Mouse (Mus musculus) intestine, embryonic 15.5 days (tissue): ENCODE results near the gene Myo9b. TPM values are rescaled to one million over a fixed set of nuclear protein-coding genes. Genes with fewer than 3 reads are reported as not detected.

Source experiments
- ATAC-seq: fragments of 200-750 bp; cut with Nextera tagmentation; 2 replicates; pipeline ENCODE4 v1.8.0; 2017; ENCODE audit warnings: moderate TSS enrichment, moderate library complexity
- H3K27ac ChIP-seq: fragments of 300-500 bp; sonication (generic); 2 replicates; pipeline ENCODE4 v1.5.1; 2015; ENCODE audit warnings: mild to moderate bottlenecking, inconsistent platforms
- H3K27me3 ChIP-seq: fragments of 300-500 bp; sonication (generic); replicated peaks from 2 replicates; pipeline ENCODE4 v1.6.1; 2015; ENCODE audit warnings: inconsistent platforms
- H3K36me3 ChIP-seq: fragments of 300-500 bp; sonication (generic); 2 replicates; pipeline ENCODE4 v1.6.1; 2015; ENCODE audit warnings: inconsistent platforms
- H3K4me1 ChIP-seq: fragments of 300-500 bp; sonication (generic); replicated peaks from 2 replicates; pipeline ENCODE4 v1.6.1; 2015; ENCODE audit warnings: inconsistent platforms
- H3K4me2 ChIP-seq: fragments of 300-500 bp; sonication (generic); replicated peaks from 2 replicates; pipeline ENCODE4 v1.6.1; 2015; ENCODE audit warnings: mild to moderate bottlenecking, inconsistent platforms
- H3K4me3 ChIP-seq: fragments of 300-500 bp; sonication (generic); replicated peaks from 2 replicates; pipeline ENCODE4 v1.5.1; 2015; ENCODE audit warnings: inconsistent platforms
- H3K9ac ChIP-seq: fragments of 300-500 bp; sonication (generic); 2 replicates; pipeline ENCODE4 v1.6.1; 2015; ENCODE audit warnings: inconsistent platforms
- H3K9me3 ChIP-seq: fragments of 300-500 bp; sonication (generic); 2 replicates; pipeline ENCODE4 v1.6.1; 2016; ENCODE audit warnings: inconsistent platforms
- WGBS: fragments of 180-500 bp; shearing (Covaris S2); methylation state at CpG from one replicate; pipeline ENCODE4 v1.1.7; 2015; 5-methylcytosine and 5-hydroxymethylcytosine counted together
- polyA plus RNA-seq: library from polyadenylated mRNA; unstranded; fragments of >200 nt; fragmentation: Nextera tagmentation; extraction: Ambion mirVana; gene quantifications from 2 replicates; pipeline ENCODE4 v1.2.1, GENCODE M21; 2015

The Myo9b gene
- polyA plus RNA-seq, 1 experiment from 2014 or later: 15.4 TPM

DNA sequence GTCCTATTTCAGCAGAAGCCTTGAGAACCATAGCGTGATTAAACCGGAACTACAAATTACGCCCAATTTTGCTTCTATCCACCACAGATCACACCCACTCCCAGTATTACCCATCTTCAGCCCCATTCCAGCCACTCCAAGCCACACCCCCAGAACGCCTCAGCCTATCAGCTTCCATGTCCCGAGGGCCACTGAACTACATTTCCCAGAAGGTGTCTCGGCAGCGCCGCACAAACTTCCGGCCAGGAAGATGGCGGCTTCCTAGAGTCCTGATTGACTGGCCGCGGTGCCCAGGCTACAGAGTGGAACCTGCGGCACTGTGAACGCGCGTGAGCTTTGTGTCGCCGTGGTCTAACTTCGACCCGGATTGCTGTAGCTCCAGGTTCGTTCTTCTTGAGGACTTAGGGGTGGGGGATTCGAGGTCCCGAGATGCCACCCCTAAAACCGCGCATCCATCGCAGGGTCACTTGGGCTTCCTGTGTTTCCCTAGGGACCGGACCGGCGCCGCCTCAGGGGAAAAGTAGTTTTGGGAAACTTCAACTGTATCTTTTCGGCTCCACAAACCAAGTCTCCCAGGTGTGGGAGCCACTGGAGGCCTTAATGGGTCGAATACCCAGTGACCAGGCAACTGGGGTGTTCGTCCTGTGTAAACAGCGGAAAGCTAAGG lies 124.3 kb downstream of the Myo9b start, which contains the start of gene Babam1:
Gene Babam1, plus strand, starts transcription at position 223 of the 667 bp plus-strand sequence.
- ATAC-seq: peak; percentile 98
- Histone ChIP-seq H3K36me3 (peaks cover 11% of the 10 kb centered on the region), H3K9me3 (no peaks in the 10 kb centered on the region), H3K4me1 (peaks cover 10% of the 10 kb centered on the region), H3K27ac (0 out of 2 replicates have a peak within 1 kb of the TSS, but pooled peaks have one; percentile 6), H3K4me2 (peak within 1 kb of the TSS; percentile 85), H3K27me3 (no peaks in the 10 kb centered on the region), H3K9ac (peak within 1 kb of the TSS; percentile 70), H3K4me3 (peak within 1 kb of the TSS; percentile 75)
- WGBS: under 1% methylated on average over 34 of the region's 34 CpGs

DNA sequence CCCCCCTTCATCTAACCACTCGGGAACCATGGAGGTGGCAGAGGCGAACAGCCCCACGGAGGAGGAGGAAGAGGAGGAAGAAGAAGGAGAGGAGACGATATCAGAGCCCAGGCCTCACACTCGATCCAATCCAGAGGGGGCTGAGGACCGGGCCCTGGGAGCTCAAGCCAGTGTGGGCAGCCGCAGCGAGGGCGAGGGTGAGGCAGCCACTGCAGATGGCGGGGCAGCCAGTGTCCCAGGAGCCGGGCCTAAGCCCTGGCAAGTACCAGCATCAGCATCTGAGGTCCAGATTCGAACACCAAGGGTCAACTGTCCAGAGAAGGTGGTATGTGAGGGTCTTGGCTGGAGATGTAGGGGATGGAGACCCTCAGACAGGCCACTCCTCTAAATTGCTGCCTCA lies 125.2 kb downstream of the Myo9b start:
- Histone ChIP-seq H3K4me3 (peak overlapping the region; percentile 75), H3K4me1 (peaks cover 12% of the 10 kb centered on the region), H3K4me2 (peak overlapping the region; percentile 85), H3K9me3 (no peaks in the 10 kb centered on the region), H3K27ac (no peak overlapping the region), H3K27me3 (no peaks in the 10 kb centered on the region), H3K36me3 (peaks cover 11% of the 10 kb centered on the region), H3K9ac (peak overlapping the region; percentile 70)
- no peak for ATAC-seq
- WGBS: 87% methylated on average over 12 of the region's 12 CpGs

DNA sequence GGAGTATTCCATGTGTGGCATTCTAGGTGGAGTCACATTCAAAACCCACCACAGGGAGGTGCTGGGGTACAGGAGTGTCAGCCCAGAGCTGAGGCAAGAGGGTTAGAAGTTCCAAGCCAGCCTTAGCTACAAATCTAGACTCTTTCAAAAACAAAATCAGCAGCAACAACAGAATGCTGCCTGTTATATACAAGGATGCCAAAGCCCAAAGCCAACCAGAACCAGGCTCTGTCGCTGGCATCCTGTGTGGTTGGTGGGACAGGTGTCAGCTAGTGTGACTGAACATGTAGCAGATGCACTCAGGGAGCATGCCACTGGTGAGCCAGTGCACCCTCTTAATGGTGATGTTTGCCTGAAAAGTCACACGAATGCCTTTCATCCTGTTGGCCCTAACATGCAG lies 128.3 kb downstream of the Myo9b start:
- Histone ChIP-seq H3K27ac (no peak overlapping the region), H3K4me3 (no peak overlapping the region), H3K9ac (no peak overlapping the region), H3K27me3 (no peaks in the 10 kb centered on the region), H3K9me3 (no peaks in the 10 kb centered on the region), H3K4me2 (no peak overlapping the region), H3K36me3 (peaks cover 11% of the 10 kb centered on the region), H3K4me1 (peaks cover 26% of the 10 kb centered on the region)
- no peak for ATAC-seq
- WGBS: 90% methylated on average over 2 of the region's 2 CpGs

DNA sequence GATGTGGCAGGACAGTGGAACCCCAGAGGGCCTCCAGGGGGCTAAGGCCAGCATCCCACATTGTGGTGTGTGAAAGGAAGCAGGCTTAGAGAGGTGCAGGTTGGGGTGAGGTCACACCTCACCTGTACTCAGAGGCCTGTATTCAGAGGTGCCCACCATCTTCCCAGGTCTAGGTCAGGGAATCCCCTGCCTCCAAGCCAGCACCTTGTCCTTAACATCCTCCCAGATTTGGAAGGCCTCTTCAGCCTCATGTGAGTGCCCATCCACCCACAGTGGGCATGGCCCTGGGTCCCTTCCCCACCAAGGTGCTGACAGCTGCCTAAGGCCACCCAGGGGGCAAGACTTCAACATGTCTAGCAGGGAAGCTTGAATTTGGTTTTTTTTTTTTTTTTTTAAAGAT lies 128.9 kb downstream of the Myo9b start:
- H3K4me2 ChIP-seq: no peak overlapping the region
- peaks cover 28% of the 10 kb centered on the region for H3K4me1 ChIP-seq
- no peak overlapping the region for H3K4me3 ChIP-seq
- H3K27me3 ChIP-seq: no peaks in the 10 kb centered on the region
- no peak overlapping the region for H3K9ac ChIP-seq
- H3K36me3 ChIP-seq: peaks cover 11% of the 10 kb centered on the region
- H3K9me3 ChIP-seq: no peaks in the 10 kb centered on the region
- no peak overlapping the region for H3K27ac ChIP-seq
- ATAC-seq: no peak

DNA sequence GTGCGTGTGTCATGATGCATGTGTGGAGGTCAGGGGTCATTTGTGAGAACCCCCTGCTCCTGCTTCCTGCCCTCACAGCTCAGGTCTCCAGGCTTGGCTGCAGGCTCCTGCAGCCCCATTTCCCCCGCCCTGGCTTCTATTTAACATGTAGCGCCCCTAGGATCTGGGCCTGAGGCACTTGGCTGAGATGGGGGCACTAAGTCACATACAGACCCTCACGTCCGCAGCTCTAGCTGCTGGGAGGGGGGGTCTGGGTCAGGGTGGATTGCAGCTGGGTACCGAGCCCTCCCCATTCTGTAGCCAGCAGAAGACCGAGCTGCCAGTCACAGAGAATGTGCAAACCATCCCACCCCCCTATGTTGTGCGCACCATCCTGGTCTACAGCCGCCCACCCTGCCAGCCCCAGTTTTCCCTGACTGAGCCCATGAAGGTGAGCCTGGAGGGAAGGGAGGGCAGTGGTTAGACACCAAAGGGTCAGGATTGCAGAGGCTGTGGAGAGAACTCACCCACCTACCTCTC lies 130.0 kb downstream of the Myo9b start:
- Histone ChIP-seq H3K4me1 (peaks cover 34% of the 10 kb centered on the region), H3K27me3 (no peaks in the 10 kb centered on the region), H3K9ac (no peak overlapping the region), H3K4me3 (no peak overlapping the region), H3K4me2 (no peak overlapping the region), H3K9me3 (no peaks in the 10 kb centered on the region), H3K27ac (no peak overlapping the region; the same call in 1 of the 2 replicates), H3K36me3 (peaks cover 14% of the 10 kb centered on the region)
- 88% methylated on average over 9 of the region's 9 CpGs for WGBS
- ATAC-seq: no peak

DNA sequence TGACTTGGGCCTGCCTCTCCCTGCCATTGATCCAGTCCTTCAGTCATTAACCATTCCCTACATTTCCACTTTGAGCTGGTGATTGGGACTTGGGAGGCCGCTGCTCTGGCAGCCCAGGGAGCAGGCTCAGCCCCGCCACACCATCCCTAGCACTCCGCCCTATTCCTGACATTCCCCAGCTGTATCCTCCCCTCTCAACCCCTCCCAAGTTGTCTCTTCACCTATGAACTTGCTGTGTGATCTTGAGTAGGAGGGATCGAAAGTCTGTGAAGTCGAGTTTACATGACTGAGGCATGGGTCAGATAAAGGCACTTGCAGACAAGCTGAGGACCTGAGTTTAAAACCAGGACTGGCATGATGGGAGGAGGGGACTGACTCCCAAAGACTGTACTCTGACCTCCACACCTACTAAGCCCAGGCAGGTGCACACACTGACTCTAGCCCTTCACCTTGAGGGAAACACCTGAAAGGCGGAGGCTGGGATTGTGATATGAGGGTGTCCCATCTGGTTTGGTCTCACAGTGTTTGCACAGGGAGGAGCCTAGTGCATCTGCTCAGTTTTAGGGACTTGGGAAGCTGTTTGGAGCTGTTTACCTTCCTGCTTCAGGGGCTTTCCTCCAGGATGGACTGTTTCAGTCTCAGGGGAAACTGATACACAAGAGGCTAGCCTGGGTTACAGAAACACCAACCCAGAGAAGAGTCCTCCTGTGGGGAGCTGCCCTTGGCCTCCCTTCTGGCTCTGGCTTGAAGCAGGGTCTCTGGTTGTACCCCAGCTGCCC lies 130.8 kb downstream of the Myo9b start:
- Histone ChIP-seq H3K9ac (no peak overlapping the region), H3K36me3 (peaks cover 21% of the 10 kb centered on the region), H3K4me1 (peaks cover 34% of the 10 kb centered on the region), H3K27ac (peak overlapping the region; percentile 66), H3K9me3 (no peaks in the 10 kb centered on the region), H3K27me3 (no peaks in the 10 kb centered on the region), H3K4me3 (no peak overlapping the region), H3K4me2 (no peak overlapping the region)
- WGBS: 53% methylated on average over 6 of the region's 6 CpGs
- peak; percentile 67 for ATAC-seq

DNA sequence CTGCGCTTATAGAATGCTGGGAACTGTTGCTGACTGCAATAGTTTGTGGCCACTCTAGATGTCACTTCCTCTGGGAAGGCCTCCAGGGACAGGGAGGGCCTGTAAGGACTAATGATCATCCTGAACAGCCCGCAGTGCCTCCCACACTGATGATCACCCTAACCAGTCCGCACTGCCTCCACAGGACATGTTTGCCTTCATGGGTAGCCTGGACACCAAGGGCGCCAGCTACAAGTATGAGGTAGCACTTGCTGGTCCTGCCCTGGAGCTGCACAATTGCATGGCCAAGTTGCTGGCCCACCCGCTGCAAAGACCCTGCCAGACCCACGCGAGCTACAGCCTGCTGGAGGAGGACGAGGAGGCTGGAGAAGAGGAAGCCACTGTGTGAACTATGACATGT lies 131.5 kb downstream of the Myo9b start:
- no peak overlapping the region for H3K4me2 ChIP-seq
- WGBS: 90% methylated on average over 8 of the region's 8 CpGs
- peak overlapping the region; percentile 66 for H3K27ac ChIP-seq
- no peaks in the 10 kb centered on the region for H3K27me3 ChIP-seq
- no peak for ATAC-seq
- H3K4me3 ChIP-seq: no peak overlapping the region
- H3K36me3 ChIP-seq: peaks cover 23% of the 10 kb centered on the region
- peaks cover 34% of the 10 kb centered on the region for H3K4me1 ChIP-seq
- H3K9ac ChIP-seq: no peak overlapping the region
- H3K9me3 ChIP-seq: no peaks in the 10 kb centered on the region

DNA sequence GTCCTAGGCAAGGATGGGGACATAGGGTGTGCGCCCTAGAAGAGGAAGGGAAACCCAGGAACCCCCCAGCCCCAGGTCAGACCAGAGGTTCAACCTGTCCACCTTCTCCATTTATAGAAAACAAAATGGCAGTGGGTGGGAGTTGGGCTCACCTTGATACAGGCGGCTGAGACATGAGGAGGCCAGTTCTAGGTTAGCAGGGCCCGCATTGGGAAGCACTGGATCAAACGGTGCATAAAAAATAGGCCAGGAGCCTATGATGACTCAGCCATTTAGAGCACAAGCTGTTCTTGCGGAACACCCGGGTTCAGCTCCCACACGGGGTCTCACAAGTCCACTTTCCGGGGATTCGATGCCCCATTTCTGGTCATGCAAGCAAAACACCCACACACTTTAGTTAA lies 132.4 kb downstream of the Myo9b start:
- H3K27ac ChIP-seq: no peak overlapping the region
- H3K9ac ChIP-seq: no peak overlapping the region
- H3K4me1 ChIP-seq: peaks cover 34% of the 10 kb centered on the region
- no peaks in the 10 kb centered on the region for H3K27me3 ChIP-seq
- H3K4me3 ChIP-seq: peak overlapping the region; percentile 55
- ATAC-seq: no peak
- 85% methylated on average over 9 of the region's 9 CpGs for WGBS
- H3K4me2 ChIP-seq: peak overlapping the region; percentile 80
- peaks cover 19% of the 10 kb centered on the region for H3K36me3 ChIP-seq
- no peaks in the 10 kb centered on the region for H3K9me3 ChIP-seq

DNA sequence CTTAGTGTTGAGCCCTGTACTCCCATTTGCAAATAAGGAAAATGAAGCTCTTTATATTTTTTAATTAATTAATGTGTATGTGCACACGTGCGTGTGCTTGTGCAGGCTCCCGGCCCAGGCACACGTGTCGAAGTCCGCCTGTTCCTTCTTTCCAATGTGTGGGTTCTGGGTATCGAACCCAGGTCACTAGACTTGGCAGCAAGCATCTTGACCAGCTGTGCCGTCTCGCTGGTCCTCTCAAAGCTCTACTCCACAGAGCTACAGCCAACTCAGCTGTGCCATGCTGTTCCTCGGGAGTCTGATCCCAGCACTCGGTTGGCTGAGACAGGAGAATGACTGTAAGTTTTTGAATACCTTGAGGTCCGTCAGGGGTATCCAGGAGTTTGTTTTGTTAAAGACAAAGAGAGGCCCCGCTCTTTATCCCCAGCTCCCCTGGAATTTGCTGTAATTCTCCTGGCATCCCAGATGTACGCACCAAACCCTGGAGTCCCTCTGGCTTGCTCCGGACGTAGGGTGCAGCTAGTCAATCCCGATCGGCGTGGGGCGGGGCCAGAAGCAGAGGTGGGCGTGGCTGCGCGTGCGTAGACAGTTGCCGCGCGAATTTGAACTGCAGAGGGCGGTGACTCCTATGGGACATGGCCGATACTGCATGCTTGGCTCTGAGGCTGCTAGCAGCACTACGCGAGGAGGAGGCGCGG lies 133.0 kb downstream of the Myo9b start, which contains the start of gene Ankle1:
Gene Ankle1, plus strand, starts transcription at position 610 of the 698 bp plus-strand sequence.
- ATAC-seq: peak; percentile 91
- Histone ChIP-seq H3K4me3 (peak within 1 kb of the TSS; percentile 55), H3K4me2 (peak within 1 kb of the TSS; percentile 80), H3K27me3 (no peaks in the 10 kb centered on the region), H3K9ac (peak within 1 kb of the TSS; percentile 60), H3K9me3 (no peaks in the 10 kb centered on the region), H3K36me3 (peaks cover 19% of the 10 kb centered on the region), H3K4me1 (peaks cover 34% of the 10 kb centered on the region), H3K27ac (peak within 1 kb of the TSS; percentile 60; the same call in 1 of the 2 replicates)
- WGBS: 15% methylated on average over 33 of the region's 33 CpGs

DNA sequence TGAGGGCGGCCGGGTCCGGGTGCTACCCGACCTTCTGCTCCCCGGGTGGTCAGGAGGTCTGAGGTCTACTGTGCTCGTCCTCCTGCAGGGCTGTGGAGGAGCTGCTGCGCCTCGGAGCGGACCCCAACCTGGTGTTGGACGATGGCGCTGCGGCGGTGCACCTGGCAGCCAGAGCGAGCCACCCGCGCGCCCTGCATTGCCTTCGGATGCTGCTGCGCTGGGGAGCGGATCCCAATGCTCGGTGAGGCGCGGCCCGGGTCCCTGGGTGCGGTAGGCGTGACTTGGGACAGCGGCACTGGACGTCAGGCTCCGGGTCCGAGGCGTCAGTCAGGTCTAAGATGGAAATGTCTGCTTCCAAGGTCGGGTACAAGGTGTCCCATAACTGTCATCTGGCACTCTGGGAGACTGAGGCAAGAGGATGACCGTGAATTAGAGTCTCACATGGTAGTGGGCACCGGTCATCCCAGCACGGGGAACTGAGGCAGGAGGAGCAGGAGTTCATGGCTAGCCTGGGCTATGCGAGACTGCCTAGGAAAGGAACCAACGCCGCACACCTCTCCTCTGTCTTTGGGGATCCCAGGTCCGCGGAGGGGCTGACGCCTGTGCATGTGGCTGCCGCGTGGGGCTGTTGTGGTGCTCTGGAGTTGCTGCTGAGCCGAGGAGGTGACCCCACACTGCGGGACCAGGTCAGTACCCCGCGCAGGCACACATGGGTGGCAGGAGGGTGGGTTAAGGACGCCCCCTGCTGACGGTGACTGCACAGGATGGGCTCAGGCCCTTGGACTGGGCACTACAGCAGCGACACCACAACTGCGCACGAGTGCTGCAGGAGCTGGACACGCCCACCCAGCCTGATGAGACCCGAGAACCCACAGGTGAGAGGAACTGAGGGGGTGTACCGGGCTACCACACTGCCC lies 133.8 kb downstream of the Myo9b start:
- Histone ChIP-seq H3K9ac (peak overlapping the region; percentile 60), H3K4me1 (peaks cover 34% of the 10 kb centered on the region), H3K27ac (peak overlapping the region; percentile 60; the same call in 1 of the 2 replicates), H3K9me3 (no peaks in the 10 kb centered on the region), H3K36me3 (peaks cover 19% of the 10 kb centered on the region), H3K27me3 (no peaks in the 10 kb centered on the region), H3K4me2 (peak overlapping the region; percentile 80), H3K4me3 (peak overlapping the region; percentile 55)
- ATAC-seq: peak; percentile 74
- WGBS: under 1% methylated on average over 55 of the region's 55 CpGs

DNA sequence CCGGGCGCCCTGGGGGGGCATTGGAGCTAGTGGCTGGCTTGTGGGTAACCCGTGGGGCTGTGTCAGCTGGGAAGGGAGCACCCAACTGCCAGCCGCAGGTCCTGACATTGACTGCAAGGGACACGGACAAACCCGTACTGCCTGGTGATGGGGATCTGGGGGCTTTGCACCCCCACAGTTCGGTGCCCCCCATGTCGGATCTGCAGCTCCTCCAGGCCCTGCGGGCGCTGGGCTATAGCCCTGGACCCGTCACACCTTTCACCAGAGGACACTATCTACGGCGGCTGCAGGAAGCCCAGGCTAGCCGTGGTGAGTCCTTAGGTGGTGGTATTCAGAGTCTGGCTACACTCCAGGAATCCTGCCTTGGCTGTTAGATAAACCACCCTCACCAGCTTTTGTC lies 134.9 kb downstream of the Myo9b start:
- ATAC-seq: no peak
- Histone ChIP-seq H3K4me2 (peak overlapping the region; percentile 80), H3K9ac (peak overlapping the region; percentile 60), H3K27me3 (no peaks in the 10 kb centered on the region), H3K27ac (no peak overlapping the region), H3K9me3 (no peaks in the 10 kb centered on the region), H3K4me1 (peaks cover 34% of the 10 kb centered on the region), H3K4me3 (0 out of 2 replicates have a peak overlapping the region, but pooled peaks have one; percentile 55), H3K36me3 (peaks cover 19% of the 10 kb centered on the region)
- WGBS: 94% methylated on average over 14 of the region's 14 CpGs
